Mouse (Mus musculus) T-helper 2 cell (primary cell): Measurements from ENCODE around the gene Dad1.

Experiments
- in situ Hi-C: fragments of 300-600 bp; cut with MboI, MseI; formaldehyde crosslinking; loops from one replicate; pipeline ENCODE4 v1.15.1; 2025; ENCODE audit warnings: high pct_unique_total_duplicates

The Dad1 gene

DNA sequence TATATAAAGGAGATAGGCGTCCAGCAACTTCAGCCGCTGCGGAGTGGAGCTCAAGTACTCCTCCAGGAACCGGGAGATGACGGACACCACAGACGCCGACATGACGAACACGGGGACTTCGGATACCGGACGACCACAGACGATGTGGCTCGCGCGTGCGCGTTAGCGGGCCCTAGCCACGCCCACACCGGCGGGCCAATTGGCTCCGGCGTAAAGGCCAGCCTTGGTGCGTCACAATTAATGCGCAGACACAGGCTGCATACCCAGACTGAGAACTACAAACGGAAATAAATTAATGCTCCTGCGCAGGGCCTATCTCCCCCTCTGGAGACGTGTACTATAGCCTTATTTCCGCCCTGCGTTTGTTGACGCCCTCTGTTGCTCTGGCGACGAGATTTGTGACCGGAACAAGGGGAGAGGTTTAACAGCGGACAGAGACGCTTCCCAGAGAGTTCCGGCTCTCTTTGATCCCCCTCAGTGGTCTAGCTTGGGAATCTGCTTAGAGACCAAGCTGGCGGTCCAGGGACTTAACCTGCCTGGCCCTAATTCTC, at the start of gene Dad1, which contains the start of gene Abhd4:
Gene Dad1, minus strand, starts transcription at position 364 of the 551 bp plus-strand sequence.
Gene Abhd4, plus strand, starts transcription at position 448 of the 551 bp plus-strand sequence.
- in situ Hi-C loops: no loop called here

DNA sequence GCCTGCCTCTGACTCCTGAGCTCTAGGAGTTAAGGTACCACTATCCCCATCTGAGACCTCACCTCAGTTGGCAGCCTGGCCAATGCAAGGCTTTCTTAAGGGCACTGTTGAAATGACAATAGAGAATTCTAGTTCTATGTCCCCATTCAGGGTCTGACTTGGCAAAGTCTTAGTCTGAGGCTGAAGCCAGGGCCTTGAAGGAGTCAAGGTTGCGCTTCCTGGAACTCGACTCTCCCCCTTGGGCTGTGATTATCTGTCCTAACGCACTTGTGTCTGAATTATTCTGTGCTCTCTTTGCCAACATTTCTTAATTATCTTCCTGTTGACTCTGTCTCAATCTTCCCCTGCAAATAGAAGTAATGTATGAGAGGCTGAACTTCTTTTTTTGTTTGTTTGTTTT, 46.8 kb upstream of the Dad1 start:
- in situ Hi-C loops: no loop called here

DNA sequence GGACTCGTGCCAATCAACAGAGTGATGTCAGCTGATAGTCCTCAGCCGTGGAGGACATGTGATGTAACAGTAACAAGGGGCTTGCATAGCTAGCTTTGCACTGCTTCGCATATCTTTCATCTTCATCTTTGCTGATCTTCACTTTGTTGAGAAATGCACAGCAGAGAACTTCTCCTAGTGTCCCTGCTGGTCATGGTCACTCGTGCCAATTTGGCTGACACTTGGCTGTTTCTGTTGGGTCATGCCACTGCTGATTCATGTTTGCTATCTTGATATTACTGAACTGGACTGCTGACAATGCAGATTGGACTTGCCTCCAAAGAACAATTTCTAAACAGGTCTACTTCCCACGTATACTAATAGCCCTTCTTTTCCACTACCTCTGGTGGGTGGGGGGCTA, 46.2 kb upstream of the Dad1 start:
- in situ Hi-C loops: no loop called here

DNA sequence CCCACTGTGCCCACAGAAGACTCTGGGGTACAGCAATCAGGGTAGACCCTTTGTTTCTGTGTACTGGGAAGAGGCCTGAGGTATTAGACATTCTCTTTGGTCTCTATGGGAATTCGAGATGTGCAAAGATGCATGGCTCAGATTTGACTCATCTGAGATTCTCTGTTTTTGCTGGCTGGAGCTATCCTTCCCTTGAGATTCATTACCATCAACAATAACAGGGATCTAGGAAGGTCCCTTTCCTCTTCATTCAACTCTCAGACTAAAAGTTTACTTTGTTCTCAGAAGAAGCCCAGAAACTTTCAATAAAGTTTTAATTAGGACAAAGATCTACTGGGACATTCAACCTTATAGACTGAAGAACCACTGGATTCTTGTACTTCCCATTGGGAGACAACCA, 30.9 kb upstream of the Dad1 start, which contains the start of gene Olfr49:
Gene Olfr49, minus strand, starts transcription at position 101 of the 400 bp plus-strand sequence.
- in situ Hi-C loops: no loop called here

DNA sequence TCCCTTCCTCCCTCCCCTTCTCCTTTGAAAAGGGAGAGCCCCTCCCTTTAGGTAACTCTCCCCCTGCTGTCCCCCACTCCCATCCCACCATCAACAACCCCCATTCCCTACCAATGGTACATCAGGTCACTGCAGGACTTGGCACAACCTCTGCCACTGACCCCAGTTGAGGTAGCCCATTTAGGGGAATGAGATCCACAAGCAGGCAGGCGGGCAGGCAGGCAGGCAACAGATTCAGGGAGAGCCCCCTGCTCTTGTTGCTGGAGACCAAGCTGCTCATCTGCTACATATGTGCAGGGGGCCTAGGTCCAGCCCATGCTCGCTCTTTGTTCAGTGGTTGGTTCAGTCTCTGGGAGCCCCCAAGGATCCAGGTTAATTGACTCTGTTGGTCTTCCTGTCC, 22.5 kb upstream of the Dad1 start:
- in situ Hi-C loops: no loop called here

DNA sequence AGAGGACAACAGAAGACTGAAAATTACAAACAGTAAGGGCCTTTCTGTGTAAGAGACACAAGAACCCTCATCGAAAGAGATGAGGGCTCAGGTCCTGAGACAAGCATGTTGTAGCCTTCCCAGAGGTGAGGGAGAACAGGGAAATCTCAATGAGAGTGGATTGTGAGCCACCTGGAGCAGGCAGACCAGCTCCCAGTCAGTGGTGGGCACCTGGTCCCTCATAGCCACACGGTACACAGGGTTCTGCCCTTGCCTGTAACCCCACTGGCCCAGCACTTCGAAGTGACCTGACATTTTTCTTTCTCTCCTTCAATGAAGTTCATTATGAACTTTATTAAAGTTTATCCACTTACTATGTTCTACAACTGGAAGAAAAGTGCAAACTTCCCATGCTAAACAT, 18.8 kb upstream of the Dad1 start:
- in situ Hi-C loops: no loop called here

DNA sequence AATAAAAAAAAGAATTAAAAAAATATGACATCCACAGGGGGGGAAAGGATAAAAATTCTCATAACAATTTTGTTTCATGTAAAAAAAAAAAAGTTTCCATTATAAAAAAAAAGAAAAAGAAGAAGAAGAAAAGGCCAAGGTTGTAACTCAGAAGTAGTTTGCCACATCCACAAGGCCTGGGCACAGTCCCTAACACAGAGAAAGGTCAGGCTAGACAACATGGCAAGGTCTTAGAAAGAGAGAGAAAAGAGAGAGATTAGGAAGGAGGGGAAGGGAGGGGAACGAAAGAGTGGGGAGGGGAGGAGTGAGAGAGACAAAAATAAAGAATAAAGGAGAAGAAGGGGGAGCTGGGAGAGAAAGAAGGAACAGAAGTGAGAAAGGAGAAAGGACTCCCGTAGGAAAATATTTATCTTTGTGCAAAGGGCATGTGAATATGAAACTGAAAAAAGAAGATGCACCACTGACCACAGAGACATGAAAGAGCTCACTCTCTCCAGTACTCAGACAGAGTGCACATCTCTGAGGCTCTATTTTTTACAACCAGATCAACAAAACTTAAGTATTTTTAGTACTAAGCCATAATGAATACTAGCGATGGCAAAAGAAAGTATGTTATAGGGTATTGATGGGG, 18.2 kb upstream of the Dad1 start:
- in situ Hi-C loops: no loop called here

DNA sequence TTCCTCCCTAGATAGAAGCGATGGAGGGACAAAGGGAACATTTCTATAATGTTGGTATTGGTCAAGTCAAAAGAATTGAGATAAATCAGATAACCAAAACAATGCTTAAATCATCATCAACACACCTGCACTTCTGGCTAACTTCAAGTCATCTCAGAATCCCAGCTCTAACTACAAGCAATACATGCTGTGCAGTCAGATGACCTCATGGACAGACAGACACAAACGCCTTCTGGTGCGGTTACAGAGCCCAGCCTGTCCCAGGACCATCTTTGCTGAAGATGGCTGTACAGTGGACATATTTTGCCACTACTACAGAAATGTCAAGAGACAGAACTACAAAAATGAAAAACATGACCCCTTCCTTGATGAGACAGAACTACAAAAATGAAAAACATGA, 16.5 kb upstream of the Dad1 start:
- in situ Hi-C loops: no loop called here

DNA sequence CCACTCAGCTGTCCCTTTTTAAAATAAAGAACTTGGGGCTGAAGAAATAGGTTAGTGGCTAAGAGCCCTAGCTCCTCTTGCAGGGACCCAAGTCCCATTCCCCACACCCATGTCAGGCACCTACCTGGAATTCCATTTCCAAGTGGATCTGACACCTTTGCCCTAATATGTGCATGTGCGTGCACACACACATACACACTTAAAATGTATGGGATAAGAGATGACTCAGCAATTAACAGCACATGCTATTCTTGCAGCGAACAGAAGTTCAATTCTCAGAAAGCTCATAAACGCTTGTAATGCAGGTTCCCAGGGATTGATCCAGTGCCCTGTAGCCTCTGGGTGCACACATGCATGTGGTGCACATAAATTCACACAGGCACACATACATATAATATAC, 15.7 kb upstream of the Dad1 start:
- in situ Hi-C loops: no loop called here

DNA sequence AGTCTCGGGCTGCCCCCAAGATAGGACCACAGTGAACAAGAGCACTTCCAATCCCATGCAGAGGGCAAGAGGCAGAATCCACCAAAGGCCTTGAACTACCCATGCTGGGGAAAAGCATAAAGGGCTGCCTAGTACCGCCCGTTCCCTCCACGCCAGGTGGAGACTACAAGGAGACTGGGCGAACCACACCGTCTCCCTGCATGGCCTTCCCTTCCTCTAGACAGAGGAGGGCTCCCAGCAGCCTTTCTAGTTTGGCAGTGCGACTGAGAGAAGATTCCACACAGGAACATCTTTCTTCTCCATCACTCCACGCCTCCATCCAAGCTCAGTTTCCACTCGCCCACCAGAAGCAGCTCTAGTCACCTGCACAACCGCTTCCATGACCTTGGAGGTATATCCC, 14.1 kb upstream of the Dad1 start:
- in situ Hi-C loops: no loop called here

DNA sequence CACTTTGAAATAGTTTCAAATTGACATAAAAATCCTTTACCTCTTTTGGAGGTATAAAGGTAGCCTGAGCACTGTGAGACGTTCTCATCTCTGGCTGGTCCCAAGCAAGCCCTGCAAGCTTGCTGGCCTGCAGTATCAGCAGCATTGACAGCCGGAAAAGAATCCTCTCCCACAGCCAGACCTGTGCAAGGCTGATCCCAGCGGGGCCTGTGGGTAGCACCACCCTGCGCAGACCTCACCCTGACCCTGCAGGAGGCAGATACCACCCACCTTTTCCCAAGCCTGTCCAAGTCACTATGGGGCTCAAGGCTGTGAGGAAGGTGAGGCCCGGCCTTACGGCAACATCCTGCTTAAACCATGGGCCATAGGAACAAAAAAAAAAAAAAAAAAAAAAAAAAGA, 12.0 kb upstream of the Dad1 start:
- in situ Hi-C loops: no loop called here

DNA sequence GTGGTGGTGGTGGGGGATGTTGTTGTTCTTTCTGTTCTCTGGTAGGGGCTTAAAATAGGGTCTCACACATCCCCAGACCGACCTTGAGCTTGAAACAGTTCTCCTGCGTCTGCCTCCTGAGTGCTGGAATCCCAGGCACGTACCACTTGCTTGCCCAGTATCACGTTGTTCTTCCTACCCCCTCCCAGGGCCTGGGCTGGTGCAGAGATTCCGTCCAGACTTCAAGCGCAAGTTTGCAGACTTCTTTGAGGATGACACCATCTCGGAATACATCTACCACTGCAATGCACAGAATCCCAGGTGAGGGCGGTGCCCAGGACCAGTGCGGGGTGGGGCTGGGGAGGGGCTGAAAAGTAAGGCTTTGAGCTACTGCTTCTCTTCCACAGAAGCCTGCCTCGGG, 11.2 kb upstream of the Dad1 start:
- in situ Hi-C loops: no loop called here

DNA sequence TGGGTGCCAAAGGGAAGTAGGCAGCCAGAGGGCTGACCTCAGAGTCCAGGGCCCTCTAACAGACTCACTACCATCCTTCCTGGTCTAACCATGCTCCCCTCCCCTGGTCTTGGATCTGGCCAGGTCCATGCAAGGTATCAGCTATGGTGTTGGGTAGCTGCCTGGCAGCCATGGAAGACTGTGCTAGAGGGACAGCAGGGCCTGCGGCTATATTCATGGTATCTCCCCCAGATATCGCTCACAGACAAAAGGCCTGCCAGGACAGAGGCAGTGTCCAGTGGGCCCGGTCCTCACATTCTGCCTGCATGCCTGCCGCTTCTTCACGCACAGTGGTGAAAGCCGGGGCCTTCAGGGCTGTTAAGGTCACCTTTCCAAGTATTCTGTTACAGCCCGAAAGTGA, 10.3 kb upstream of the Dad1 start:
- in situ Hi-C loops: no loop called here

DNA sequence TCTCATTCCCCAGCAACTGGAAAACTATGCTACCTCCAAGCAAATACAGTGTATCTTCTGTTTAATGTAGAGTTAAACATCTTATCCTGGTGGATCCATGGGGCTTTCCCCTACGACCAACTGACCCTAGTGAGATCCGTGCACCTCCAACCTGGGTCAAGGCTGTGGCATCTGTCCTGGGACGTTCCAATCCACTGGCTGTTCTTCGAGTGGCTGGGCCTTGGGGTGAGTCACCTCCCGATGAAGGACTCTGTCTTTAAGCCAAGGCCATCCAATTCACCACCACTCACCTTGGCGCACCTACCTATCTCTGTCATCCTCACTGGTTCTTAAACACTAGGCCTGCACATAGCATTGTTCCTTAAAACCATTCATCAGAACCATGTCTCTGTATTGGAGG, 9.2 kb upstream of the Dad1 start:
- in situ Hi-C loops: no loop called here

DNA sequence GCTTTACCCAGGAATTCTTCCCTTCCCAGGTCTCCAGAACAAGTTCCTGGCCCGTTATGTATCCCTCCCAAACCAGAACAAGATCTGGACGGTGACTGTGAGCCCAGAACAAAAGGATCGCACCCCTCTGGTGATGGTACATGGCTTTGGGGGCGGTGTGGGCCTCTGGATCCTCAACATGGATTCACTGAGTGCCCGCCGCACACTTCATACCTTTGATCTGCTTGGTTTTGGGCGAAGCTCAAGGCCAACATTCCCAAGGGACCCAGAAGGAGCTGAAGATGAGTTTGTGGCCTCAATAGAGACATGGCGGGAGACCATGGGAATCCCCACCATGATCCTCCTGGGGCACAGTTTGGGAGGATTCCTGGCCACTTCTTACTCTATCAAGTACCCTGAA, 8.7 kb upstream of the Dad1 start:
- in situ Hi-C loops: no loop called here

DNA sequence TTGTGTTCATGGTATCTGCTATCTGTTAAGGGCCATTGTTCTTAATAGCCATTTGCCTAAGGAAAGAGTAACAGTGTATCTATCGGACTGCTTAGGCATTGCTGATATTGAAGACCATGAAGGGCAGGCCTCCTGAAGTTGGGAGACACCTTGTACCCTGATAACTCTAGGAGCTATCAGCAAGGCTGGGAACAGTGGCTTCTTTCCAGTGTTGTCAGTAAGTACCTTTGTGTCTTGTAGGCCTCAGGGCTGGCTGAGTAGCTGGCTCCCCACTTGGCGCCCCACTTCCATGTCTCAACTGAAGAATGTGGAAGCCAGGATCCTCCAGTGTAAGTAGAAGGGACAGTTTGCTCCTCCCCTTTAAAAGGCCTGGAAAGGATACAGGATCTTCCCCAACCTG, 7.5 kb upstream of the Dad1 start:
- in situ Hi-C loops: no loop called here

DNA sequence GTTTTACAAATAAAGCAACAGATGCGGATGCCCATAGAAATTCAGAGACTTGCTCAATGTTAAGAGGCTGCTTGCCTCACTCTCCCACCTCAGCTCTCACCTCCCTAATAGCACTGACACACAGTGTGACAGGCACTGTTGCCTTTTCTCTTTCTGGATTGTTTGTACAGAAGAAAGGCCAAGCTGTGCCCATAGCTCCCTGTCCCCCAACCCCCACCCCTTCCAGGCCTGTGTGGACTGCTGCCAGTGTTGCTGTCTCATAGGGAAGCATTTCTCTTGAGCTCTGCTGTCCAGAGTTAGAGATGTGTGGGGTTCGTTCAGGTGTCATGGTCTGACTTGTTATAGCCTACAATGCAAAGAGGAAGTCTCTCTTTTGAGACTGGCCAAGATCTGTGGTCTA, 6.3 kb upstream of the Dad1 start:
- in situ Hi-C loops: no loop called here

DNA sequence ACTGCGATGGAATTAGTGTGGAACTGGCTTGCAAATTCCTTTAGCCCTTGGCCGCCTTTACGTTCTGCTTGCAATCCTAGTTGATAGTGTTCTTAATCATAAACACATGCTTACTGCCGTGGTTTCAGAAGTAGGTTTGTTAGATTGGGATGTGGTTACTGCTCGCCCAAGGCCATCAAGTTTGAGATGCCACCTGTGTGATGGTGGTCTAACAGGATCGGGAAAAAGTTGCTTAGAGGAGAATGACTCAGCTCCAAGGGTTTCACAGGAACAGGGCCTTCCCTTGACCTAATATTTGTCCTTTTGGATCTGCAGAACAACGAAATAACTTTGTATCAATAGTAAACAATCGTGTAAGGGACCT, 5.8 kb upstream of the Dad1 start:
- in situ Hi-C loops: no loop called here

DNA sequence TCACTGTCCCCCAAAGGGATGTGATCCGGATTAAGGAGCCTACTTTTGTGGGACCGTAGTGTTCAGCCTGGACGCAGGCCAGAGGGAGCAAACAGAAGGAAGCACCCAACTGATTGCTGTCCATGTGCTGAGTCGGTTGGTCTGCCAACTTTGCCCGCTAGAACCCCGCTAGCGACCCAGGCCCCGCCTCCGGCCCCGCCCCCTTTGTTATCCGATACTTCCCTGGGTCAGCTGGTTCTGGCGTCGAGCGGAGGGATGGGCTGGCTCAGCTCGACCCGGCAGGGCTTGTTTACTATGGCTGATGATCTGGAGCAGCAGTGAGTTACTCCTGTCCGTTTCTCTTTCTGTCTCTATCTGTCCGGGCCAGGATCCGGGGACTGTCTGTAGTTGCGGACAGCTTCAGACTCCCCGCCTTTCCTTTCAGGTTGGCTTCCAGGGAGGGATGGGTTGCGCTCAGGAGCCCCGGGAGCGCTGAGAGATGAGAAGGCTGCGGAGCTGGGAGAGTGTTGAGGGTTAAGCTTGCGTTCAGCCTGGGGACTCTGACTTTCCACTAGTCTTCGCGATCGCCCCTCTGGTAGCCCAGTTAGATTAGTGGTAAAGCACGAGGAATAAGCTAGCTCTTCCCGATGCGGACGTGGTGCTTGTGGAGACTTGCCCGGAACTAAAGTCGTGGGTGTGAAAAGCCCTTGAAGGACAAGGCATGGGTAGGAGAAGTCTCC, 5.3 kb upstream of the Dad1 start:
- in situ Hi-C loops: no loop called here

DNA sequence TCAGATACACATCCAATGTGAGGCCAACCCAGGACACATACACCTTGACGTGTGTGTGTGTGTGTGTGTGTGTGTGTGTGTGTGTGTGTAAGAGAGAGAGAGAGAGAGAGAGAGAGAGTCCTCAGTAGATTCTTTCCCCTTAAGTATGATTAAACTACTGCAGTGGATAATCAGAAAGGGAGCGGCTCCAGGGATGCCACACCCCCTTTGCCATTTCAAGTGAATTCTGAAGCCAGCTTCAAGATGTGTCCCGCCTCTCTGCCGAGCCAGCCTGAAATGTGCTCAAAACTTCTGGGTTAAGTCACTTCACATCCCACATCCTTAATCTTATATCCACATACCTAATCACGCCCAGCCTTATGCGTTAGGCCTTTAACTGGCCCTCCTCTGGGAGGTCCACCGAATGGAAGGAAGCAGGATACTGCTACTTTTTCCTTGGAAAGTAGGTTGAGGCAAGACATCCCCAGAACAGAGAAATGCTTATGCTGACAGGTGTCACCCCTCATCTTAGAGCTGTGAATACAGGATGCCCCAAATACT, 4.3 kb upstream of the Dad1 start:
- in situ Hi-C loops: no loop called here

DNA sequence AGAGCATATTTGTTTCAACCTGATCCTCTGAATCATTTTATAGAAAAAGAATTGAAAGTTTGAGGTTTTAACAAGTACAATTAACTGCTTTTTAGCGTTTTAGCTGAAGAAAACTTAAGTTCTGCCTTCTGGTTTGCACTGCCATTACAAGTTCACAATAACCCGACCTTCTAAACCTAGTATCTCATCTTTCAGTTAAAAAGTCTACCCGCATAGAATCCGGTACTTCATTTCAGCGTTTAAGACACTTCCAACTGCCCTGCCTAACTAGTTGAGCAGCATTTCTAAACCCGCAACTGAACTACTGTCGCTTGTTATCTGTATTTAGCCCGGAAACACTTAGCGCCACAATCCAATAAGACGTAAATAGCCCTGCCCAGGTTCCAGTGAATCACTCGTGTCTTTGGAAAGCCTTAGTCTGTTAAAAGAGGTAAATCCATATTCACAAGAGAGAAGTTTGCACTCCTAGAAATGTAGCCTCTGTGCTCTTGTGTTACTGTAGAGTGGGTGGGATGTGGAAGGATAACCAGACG, 832 bp upstream of the Dad1 start:
- in situ Hi-C loops: no loop called here

DNA sequence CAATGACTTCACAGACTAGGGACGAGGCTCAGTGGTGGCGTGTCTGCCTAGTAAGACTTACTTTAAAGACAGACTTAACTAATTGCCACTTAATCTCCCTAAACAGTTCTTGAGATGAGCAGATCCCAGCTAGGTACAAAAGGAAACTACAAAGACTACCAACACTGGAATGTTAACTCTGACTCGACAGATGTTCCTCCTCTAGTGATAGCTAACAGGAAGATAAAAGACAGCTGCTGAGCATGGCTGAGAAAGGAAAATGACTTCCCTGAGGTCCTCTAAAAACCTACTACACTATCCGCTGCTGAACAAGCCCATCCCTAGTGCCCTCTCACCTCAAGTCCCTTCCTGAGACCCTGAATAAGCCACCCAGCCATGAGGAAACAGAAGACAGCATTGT, 3.8 kb downstream of the Dad1 start:
- in situ Hi-C loops: no loop called here

DNA sequence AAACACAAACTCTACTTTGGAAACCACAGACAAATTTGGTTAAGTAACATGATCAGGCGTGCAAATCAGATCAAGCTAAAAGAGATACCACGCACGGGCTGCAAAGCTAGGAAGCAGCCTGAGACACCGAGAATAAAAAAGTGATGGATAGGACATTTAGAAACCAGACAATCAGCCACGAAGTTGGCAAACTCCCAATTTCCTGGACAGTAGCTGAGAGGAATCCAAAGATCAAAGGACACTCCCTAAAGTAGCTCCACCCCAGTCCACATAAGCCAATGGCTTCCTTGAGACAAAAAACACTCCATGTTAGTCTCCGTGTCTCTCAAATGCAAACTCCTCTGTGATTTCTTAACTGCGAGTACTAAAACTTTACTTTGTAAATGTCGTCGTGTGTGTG, 4.6 kb downstream of the Dad1 start:
- in situ Hi-C loops: no loop called here
